Mouse (Mus musculus) heart, embryonic 13.5 days (tissue): Measurements from ENCODE around the gene Nav3. TPM values are rescaled to one million over a fixed set of nuclear protein-coding genes. Genes with fewer than 3 reads are reported as not detected.

ENCODE experiments used
- ATAC-seq: fragments of 200-750 bp; cut with Nextera tagmentation; 2 replicates; pipeline ENCODE4 v1.8.0; 2017; ENCODE audit warnings: moderate TSS enrichment; ENCODE audit not compliant: insufficient number of reproducible peaks, low FRiP score, low TSS enrichment; ENCODE audit errors: extremely low read depth
- H3K27ac ChIP-seq: fragments of 300-500 bp; sonication (generic); replicated peaks from 2 replicates; pipeline ENCODE4 v1.5.1; 2015; ENCODE audit warnings: moderate library complexity, mild to moderate bottlenecking, inconsistent platforms
- H3K27me3 ChIP-seq: fragments of 300-500 bp; sonication (generic); replicated peaks from 2 replicates; pipeline ENCODE4 v1.6.1; 2015; ENCODE audit warnings: mild to moderate bottlenecking, inconsistent platforms
- H3K36me3 ChIP-seq: fragments of 300-500 bp; sonication (generic); 2 replicates; pipeline ENCODE4 v1.6.1; 2015; ENCODE audit warnings: mild to moderate bottlenecking, inconsistent platforms
- H3K4me1 ChIP-seq: fragments of 300-500 bp; sonication (generic); 2 replicates; pipeline ENCODE4 v1.6.1; 2015; ENCODE audit warnings: inconsistent platforms
- H3K4me2 ChIP-seq: fragments of 300-500 bp; sonication (generic); 2 replicates; pipeline ENCODE4 v1.6.1; 2015; ENCODE audit warnings: inconsistent platforms, mild to moderate bottlenecking, moderate library complexity
- H3K4me3 ChIP-seq: fragments of 300-500 bp; sonication (generic); 2 replicates; pipeline ENCODE4 v1.5.1; 2015; ENCODE audit warnings: moderate library complexity, mild to moderate bottlenecking, inconsistent platforms
- H3K9ac ChIP-seq: fragments of 300-500 bp; sonication (generic); 2 replicates; pipeline ENCODE4 v1.6.1; 2015; ENCODE audit warnings: inconsistent platforms, mild to moderate bottlenecking, moderate library complexity
- H3K9me3 ChIP-seq: fragments of 300-500 bp; sonication (generic); 2 replicates; pipeline ENCODE4 v1.6.1; 2016; ENCODE audit warnings: inconsistent platforms
- WGBS: fragments of 180-500 bp; shearing (Covaris S2); methylation state at CpG from one replicate; pipeline ENCODE4 v1.1.7; 2015; ENCODE audit warnings: mixed read lengths; 5-methylcytosine and 5-hydroxymethylcytosine counted together
- polyA plus RNA-seq: library from polyadenylated mRNA; unstranded; fragments of >200 nt; fragmentation: Nextera tagmentation; extraction: Ambion mirVana; gene quantifications from 2 replicates; pipeline ENCODE4 v1.2.1, GENCODE M21; 2015

Gene Nav3
- polyA plus RNA-seq, 1 experiment from 2014 or later: 1.8 TPM

DNA sequence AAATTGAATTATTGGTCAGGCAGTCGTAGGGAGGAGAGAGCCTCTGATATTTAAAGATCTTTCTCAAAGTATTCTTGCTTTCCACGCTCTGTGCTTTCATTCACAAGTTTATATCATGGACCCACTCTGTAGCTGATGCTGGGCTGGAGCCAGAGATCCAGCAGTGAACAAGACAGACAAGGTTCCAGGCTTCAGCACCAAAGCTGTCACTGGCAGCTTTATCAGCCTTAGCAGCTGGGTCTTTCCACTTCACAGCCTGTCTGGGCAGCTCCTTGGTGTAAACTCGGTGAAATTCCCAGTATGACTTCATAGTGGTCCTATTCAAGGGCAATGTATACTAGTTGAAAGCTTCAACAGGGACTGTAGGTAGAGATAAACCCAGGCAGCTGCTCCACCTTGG, 172.1 kb downstream of the Nav3 start:
- ATAC-seq: no peak
- no peak overlapping the region for H3K27ac ChIP-seq
- no peaks in the 10 kb centered on the region for H3K36me3 ChIP-seq
- H3K9me3 ChIP-seq: no peaks in the 10 kb centered on the region
- no peaks in the 10 kb centered on the region for H3K27me3 ChIP-seq
- WGBS: 40% methylated on average over 3 of the region's 3 CpGs
- H3K4me1 ChIP-seq: peaks cover 7% of the 10 kb centered on the region; the same call in 1 of the 2 replicates
- no peak overlapping the region for H3K4me2 ChIP-seq
- H3K9ac ChIP-seq: no peak overlapping the region
- H3K4me3 ChIP-seq: no peak overlapping the region

DNA sequence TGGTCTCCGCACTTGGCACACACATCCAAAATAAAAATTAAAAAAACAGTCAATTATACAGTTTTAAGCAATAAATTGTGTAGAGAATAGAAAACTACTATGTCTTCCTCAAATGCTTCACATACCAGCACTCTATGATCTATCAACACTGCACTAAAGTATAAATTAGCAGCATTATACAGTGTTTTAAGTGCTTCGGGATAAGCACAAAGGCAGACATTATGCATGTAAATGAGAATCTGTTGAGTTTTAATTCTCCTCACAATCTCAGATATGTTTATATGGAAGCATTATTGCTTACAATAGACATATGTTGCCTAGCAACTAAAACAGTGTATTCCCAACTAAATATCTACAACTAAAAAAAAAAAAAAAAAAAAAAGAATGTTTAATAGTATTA, 183.2 kb downstream of the Nav3 start:
- WGBS: 88% methylated on average over 2 of the region's 2 CpGs
- H3K9me3 ChIP-seq: no peaks in the 10 kb centered on the region
- ATAC-seq: no peak
- no peak overlapping the region for H3K9ac ChIP-seq
- no peak overlapping the region for H3K4me3 ChIP-seq
- H3K4me1 ChIP-seq: no peaks in the 10 kb centered on the region
- H3K36me3 ChIP-seq: no peaks in the 10 kb centered on the region
- no peaks in the 10 kb centered on the region for H3K27me3 ChIP-seq
- H3K27ac ChIP-seq: no peak overlapping the region
- no peak overlapping the region for H3K4me2 ChIP-seq

GRCm38 (mm10) chr10:110270561-110270960, 185.4 kb downstream of the Nav3 start:
- H3K36me3 ChIP-seq: no peaks in the 10 kb centered on the region
- H3K4me1 ChIP-seq: no peaks in the 10 kb centered on the region
- WGBS: 89% methylated on average over 1 of the region's 1 CpGs
- H3K4me3 ChIP-seq: no peak overlapping the region
- no peak overlapping the region for H3K9ac ChIP-seq
- no peaks in the 10 kb centered on the region for H3K9me3 ChIP-seq
- H3K27me3 ChIP-seq: no peaks in the 10 kb centered on the region
- H3K4me2 ChIP-seq: no peak overlapping the region
- ATAC-seq: no peak
- no peak overlapping the region for H3K27ac ChIP-seq

DNA sequence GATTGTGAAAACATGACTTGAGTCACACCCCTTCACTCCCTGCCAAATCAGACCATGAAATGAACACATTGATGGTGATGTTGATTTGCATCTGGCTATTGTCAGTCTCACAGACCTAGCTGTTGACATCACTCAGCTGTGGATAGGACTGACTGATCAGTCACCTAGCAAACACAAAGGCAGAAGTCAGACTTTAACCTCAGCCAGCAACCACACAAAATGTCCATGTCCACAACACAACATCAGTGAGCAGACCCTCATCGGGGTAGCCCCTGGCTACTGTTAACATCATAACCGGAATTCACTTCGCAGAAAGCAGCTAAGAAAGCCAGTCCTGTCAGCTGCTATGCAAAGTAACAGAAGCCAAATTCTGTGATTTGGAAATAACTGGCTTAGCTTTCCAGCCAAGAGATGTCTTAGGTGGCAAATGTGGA, 213.9 kb downstream of the Nav3 start:
- Histone ChIP-seq H3K9ac (no peak overlapping the region), H3K4me1 (peaks cover 23% of the 10 kb centered on the region), H3K27me3 (no peaks in the 10 kb centered on the region), H3K4me2 (no peak overlapping the region), H3K36me3 (no peaks in the 10 kb centered on the region), H3K9me3 (no peaks in the 10 kb centered on the region), H3K27ac (peak overlapping the region; percentile 51), H3K4me3 (no peak overlapping the region)
- no peak for ATAC-seq
- WGBS: 38% methylated on average over 3 of the region's 3 CpGs

DNA sequence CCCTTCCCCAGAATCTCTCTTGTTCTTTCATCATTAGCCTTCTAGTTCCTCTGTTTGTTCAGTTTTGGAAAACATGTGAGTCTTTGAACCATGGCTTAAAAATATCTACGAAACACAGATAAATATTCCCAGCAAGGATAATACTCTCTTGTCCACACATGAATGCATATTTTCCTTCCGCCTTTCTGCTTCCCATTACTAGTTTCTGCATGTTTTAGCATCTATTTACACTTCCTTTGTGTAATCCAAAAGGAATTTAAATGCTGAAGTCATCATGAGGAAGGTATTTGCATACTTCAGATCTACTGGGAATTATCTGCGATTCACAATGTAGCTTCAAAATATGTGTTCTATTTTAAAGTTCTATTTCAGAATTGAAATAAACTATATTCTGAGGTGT, 215.3 kb downstream of the Nav3 start:
- no peak overlapping the region for H3K4me3 ChIP-seq
- H3K4me2 ChIP-seq: no peak overlapping the region
- H3K36me3 ChIP-seq: no peaks in the 10 kb centered on the region
- H3K27me3 ChIP-seq: no peaks in the 10 kb centered on the region
- no peak overlapping the region for H3K9ac ChIP-seq
- no peaks in the 10 kb centered on the region for H3K9me3 ChIP-seq
- H3K27ac ChIP-seq: no peak overlapping the region
- 67% methylated on average over 3 of the region's 3 CpGs for WGBS
- peaks cover 34% of the 10 kb centered on the region for H3K4me1 ChIP-seq
- ATAC-seq: no peak

- no peaks in the 10 kb centered on the region for H3K27me3 ChIP-seq
- no peak for ATAC-seq
- 63% methylated on average over 6 of the region's 6 CpGs for WGBS
These were observed 222.6 kb downstream of the Nav3 start for GRCm38 (mm10) chr10:110233307-110233930.

DNA sequence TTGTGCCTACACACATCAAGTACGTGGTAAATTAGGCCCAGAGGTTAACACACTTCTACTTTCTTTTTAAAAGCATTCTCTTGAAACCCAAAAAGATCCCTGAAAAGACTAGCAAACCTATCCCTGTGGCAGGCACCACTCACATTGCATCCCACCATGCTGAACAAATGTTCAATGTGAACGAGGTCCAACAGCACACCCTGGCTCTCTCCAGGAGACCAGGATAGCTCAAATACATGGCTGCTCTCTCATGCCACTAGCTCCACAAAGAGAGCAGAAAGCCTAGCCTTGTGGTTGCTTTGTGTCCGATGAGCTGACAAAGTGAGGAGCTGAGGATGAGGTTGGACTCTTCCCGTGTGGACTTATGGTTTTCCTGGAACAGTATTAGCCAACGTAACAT, 249.6 kb downstream of the Nav3 start:
- no peaks in the 10 kb centered on the region for H3K36me3 ChIP-seq
- no peak overlapping the region for H3K4me3 ChIP-seq
- no peaks in the 10 kb centered on the region for H3K4me1 ChIP-seq
- no peak for ATAC-seq
- no peaks in the 10 kb centered on the region for H3K9me3 ChIP-seq
- 74% methylated on average over 5 of the region's 5 CpGs for WGBS
- no peak overlapping the region for H3K4me2 ChIP-seq
- no peak overlapping the region for H3K27ac ChIP-seq
- H3K27me3 ChIP-seq: no peaks in the 10 kb centered on the region
- H3K9ac ChIP-seq: no peak overlapping the region

More at GRCm38 (mm10) chr10:110233307-110233930, 222.6 kb downstream of the Nav3 start:
- Histone ChIP-seq H3K36me3 (no peaks in the 10 kb centered on the region), H3K9ac (no peak overlapping the region), H3K4me2 (no peak overlapping the region), H3K4me1 (peaks cover 15% of the 10 kb centered on the region), H3K27ac (no peak overlapping the region), H3K4me3 (no peak overlapping the region), H3K9me3 (no peaks in the 10 kb centered on the region)

DNA sequence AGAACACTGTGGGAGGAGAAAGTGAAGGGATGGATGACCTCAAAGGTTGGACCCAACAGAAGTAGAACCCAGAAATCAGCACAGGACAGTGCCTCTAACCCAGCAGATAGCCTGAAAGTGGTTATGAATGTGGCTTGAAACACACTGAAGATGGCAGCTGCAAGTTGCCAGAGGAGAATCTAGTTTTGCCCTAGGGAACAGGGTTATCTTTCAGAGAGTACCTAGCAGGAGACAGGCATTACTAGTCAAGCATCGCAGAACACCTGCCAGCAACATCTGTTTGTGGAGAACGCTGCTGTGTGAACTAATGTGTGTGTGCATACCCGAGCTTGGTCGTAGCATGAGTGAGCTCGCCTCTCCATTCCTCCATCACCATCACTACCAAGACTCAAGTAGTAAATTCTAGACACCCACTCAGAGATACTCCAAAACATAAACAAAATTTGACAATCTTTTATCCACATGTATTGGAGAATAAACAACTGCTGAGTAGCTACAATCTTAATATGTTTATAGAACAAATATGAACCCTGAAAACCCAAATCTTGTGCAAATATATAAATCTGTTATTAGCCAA, 251.8 kb downstream of the Nav3 start:
- H3K9me3 ChIP-seq: no peaks in the 10 kb centered on the region
- no peak for ATAC-seq
- H3K9ac ChIP-seq: no peak overlapping the region
- H3K4me3 ChIP-seq: no peak overlapping the region
- H3K4me1 ChIP-seq: no peaks in the 10 kb centered on the region
- 87% methylated on average over 5 of the region's 5 CpGs for WGBS
- no peaks in the 10 kb centered on the region for H3K27me3 ChIP-seq
- H3K4me2 ChIP-seq: no peak overlapping the region
- H3K27ac ChIP-seq: no peak overlapping the region
- no peaks in the 10 kb centered on the region for H3K36me3 ChIP-seq

GRCm38 (mm10) chr10:110192881-110193280, 263.1 kb downstream of the Nav3 start:
- ATAC-seq: no peak
- H3K4me1 ChIP-seq: peaks cover 22% of the 10 kb centered on the region
- no peaks in the 10 kb centered on the region for H3K27me3 ChIP-seq
- H3K27ac ChIP-seq: no peak overlapping the region
- no peak overlapping the region for H3K9ac ChIP-seq
- H3K36me3 ChIP-seq: no peaks in the 10 kb centered on the region
- no peak overlapping the region for H3K4me3 ChIP-seq
- H3K9me3 ChIP-seq: no peaks in the 10 kb centered on the region
- no peak overlapping the region for H3K4me2 ChIP-seq
- WGBS: 40% methylated on average over 4 of the region's 4 CpGs

- no peak for ATAC-seq
- peaks cover 22% of the 10 kb centered on the region for H3K4me1 ChIP-seq
- 70% methylated on average over 7 of the region's 7 CpGs for WGBS
- no peak overlapping the region for H3K9ac ChIP-seq
- no peaks in the 10 kb centered on the region for H3K36me3 ChIP-seq
- peak overlapping the region; percentile 9; the same call in 1 of the 2 replicates for H3K27ac ChIP-seq
- no peak overlapping the region for H3K4me3 ChIP-seq
- no peaks in the 10 kb centered on the region for H3K27me3 ChIP-seq
- no peaks in the 10 kb centered on the region for H3K9me3 ChIP-seq
- no peak overlapping the region for H3K4me2 ChIP-seq
These were observed 263.8 kb downstream of the Nav3 start for GRCm38 (mm10) chr10:110192026-110192805.

DNA sequence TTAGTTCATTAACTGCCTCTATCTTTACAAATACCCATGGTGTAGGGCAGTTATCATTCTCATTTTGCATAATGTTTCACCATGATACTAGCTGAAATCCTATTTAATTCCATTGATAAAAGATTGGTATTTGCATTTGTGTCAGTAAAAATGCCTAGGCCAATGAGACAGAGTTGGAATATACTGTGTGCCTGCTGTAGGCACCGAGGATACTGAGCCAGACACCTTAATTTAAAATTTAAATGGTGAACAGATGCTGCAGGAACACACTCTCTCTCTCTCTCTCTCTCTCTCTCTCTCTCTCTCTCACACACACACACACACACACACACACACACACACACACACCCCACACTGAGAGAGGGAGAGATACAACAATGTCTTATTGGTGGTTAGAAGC, 269.8 kb downstream of the Nav3 start:
- Histone ChIP-seq H3K27me3 (no peaks in the 10 kb centered on the region), H3K4me1 (peaks cover 4% of the 10 kb centered on the region; the same call in 1 of the 2 replicates), H3K9me3 (no peaks in the 10 kb centered on the region), H3K9ac (no peak overlapping the region), H3K4me2 (no peak overlapping the region), H3K27ac (no peak overlapping the region), H3K4me3 (no peak overlapping the region), H3K36me3 (no peaks in the 10 kb centered on the region)
- no peak for ATAC-seq
- 67% methylated on average over 1 of the region's 1 CpGs for WGBS
